Mouse (Mus musculus) C2C12 (cell line): ENCODE results near the gene Asic2. TPM values are rescaled to one million over a fixed set of nuclear protein-coding genes. Genes with fewer than 3 reads are reported as not detected.

Source experiments
- H3K27me3 ChIP-seq: one replicate; pipeline ENCODE4 v1.6.1; 2011; ENCODE audit not compliant: control insufficient read depth, insufficient read depth, insufficient read length
- H3K36me3 ChIP-seq: one replicate; pipeline ENCODE4 v1.6.1; 2011; ENCODE audit not compliant: control insufficient read depth, insufficient read depth
- H3K4me3 ChIP-seq: one replicate; pipeline ENCODE4 v1.5.1; 2011; ENCODE audit warnings: mild to moderate bottlenecking, control low read depth; ENCODE audit not compliant: poor library complexity, insufficient read depth, severe bottlenecking
- H3K79me2 ChIP-seq: one replicate; pipeline ENCODE4 v1.6.1; 2011; ENCODE audit not compliant: control insufficient read depth, insufficient read depth
- H3K79me3 ChIP-seq: one replicate; pipeline ENCODE4 v1.6.1; 2011; ENCODE audit warnings: low read depth, control low read depth
- H3ac ChIP-seq: one replicate; pipeline ENCODE3; 2011; ENCODE audit warnings: low read depth; ENCODE audit not compliant: control insufficient read depth, insufficient read length
- CEBPB ChIP-seq: IDR thresholded peaks from one replicate; pipeline ENCODE4 v1.6.1; 2011; ENCODE audit warnings: low read depth, mild to moderate bottlenecking, control low read depth, moderate library complexity
- CTCF ChIP-seq: IDR thresholded peaks from one replicate; pipeline ENCODE4 v1.5.1; 2011; ENCODE audit not compliant: control insufficient read depth, insufficient read depth, insufficient read length
- FOSL1 ChIP-seq: IDR thresholded peaks from one replicate; pipeline ENCODE4 v1.8.0; 2011; ENCODE audit warnings: mild to moderate bottlenecking, low read length; ENCODE audit not compliant: poor library complexity, insufficient read depth, severe bottlenecking
- MAX ChIP-seq: IDR thresholded peaks from one replicate; pipeline ENCODE4 v1.6.1; 2011; ENCODE audit warnings: mild to moderate bottlenecking, control low read depth
- MYOD1 ChIP-seq: IDR thresholded peaks from one replicate; pipeline ENCODE4 v1.6.1; 2011; ENCODE audit warnings: low read depth; ENCODE audit not compliant: control insufficient read depth, insufficient read length
- MYOG ChIP-seq: IDR thresholded peaks from one replicate; pipeline ENCODE4 v1.6.1; 2011; ENCODE audit not compliant: control insufficient read depth, insufficient read length; ENCODE audit errors: extremely low read depth
- USF1 ChIP-seq: IDR thresholded peaks from one replicate; pipeline ENCODE4 v1.6.1; 2011; ENCODE audit warnings: low read depth, mild to moderate bottlenecking, control low read depth, moderate library complexity
- polyA plus RNA-seq: library from polyadenylated mRNA; unstranded; fragments of >200 nt; fragmentation: generic; extraction: Trizol; gene quantifications from one replicate; pipeline ENCODE4 v1.2.1, GENCODE M21; 2012; ENCODE audit warnings: missing spikeins

The Asic2 gene
- polyA plus RNA-seq, 1 experiment, result not detected

- Histone ChIP-seq H3ac (no peak overlapping the region), H3K79me3 (no peaks in the 10 kb centered on the region), H3K4me3 (no peak overlapping the region), H3K79me2 (no peaks in the 10 kb centered on the region), H3K36me3 (no peaks in the 10 kb centered on the region), H3K27me3 (peaks cover 8% of the 10 kb centered on the region)
- TF ChIP-seq FOSL1 (no peak), CEBPB (no peak), MYOG (no peak), MAX (no peak), USF1 (no peak), CTCF (no peak), MYOD1 (no peak)
Observed at GRCm38 (mm10) chr11:81620516-81620915, 347.7 kb downstream of the Asic2 start.

GRCm38 (mm10) chr11:81616437-81616836, 351.8 kb downstream of the Asic2 start:
- H3K79me2 ChIP-seq, result no peaks in the 10 kb centered on the region
- peaks cover 6% of the 10 kb centered on the region for H3K27me3 ChIP-seq
- no peak overlapping the region for H3K4me3 ChIP-seq
- no peaks in the 10 kb centered on the region for H3K36me3 ChIP-seq
- no peak overlapping the region for H3ac ChIP-seq
- no peaks in the 10 kb centered on the region for H3K79me3 ChIP-seq
- no peak for TF ChIP-seq CTCF
- no peak for TF ChIP-seq FOSL1
- no peak for TF ChIP-seq USF1
- no peak for TF ChIP-seq CEBPB
- TF ChIP-seq MYOG, result no peak
- no peak for TF ChIP-seq MYOD1
- no peak for TF ChIP-seq MAX

GRCm38 (mm10) chr11:81613869-81614620, 354.2 kb downstream of the Asic2 start:
- Histone ChIP-seq H3K27me3 (peaks cover 12% of the 10 kb centered on the region), H3K4me3 (no peak overlapping the region)

GRCm38 (mm10) chr11:81612798-81613540, 355.3 kb downstream of the Asic2 start:
- Histone ChIP-seq H3K36me3 (no peaks in the 10 kb centered on the region), H3K27me3 (peaks cover 12% of the 10 kb centered on the region), H3K4me3 (no peak overlapping the region), H3K79me2 (no peaks in the 10 kb centered on the region), H3K79me3 (no peaks in the 10 kb centered on the region), H3ac (no peak overlapping the region)
- TF ChIP-seq CTCF, result peak; percentile 52
- TF ChIP-seq MYOG, result no peak
- TF ChIP-seq MYOD1, result no peak

More at GRCm38 (mm10) chr11:81613869-81614620, 354.2 kb downstream of the Asic2 start:
- H3ac ChIP-seq, result no peak overlapping the region
- no peaks in the 10 kb centered on the region for H3K79me2 ChIP-seq
- H3K79me3 ChIP-seq, result no peaks in the 10 kb centered on the region
- H3K36me3 ChIP-seq, result no peaks in the 10 kb centered on the region
- TF ChIP-seq MYOD1 (no peak), MAX (no peak), MYOG (no peak), CEBPB (no peak), FOSL1 (no peak), USF1 (no peak), CTCF (no peak)

GRCm38 (mm10) chr11:81611948-81612797, 356.1 kb downstream of the Asic2 start:
- Histone ChIP-seq H3K79me2 (no peaks in the 10 kb centered on the region), H3K27me3 (peaks cover 12% of the 10 kb centered on the region), H3K4me3 (no peak overlapping the region), H3K79me3 (no peaks in the 10 kb centered on the region), H3ac (no peak overlapping the region), H3K36me3 (no peaks in the 10 kb centered on the region)
- TF ChIP-seq CEBPB (no peak), MYOD1 (no peak), USF1 (no peak), CTCF (no peak), MAX (no peak), FOSL1 (no peak), MYOG (no peak)
